Mouse (Mus musculus): Measurements from ENCODE around the gene Igsf8.

- TF ChIP-seq POLR2A (IDR thresholded peaks at IDR 0.05; ENCODE audit: insufficient read depth, low read depth, low read length) (no peak), CTCF (IDR thresholded peaks at IDR 0.05) (no peak), EP300 (IDR thresholded peaks at IDR 0.05; ENCODE audit: insufficient read depth, low read depth, low read length) (no peak)
These were observed 9.8 kb downstream of the Igsf8 start for GRCm38 (mm10) chr1:172271208-172271607.
